Mouse (Mus musculus) CH12F3 (cell line): Measurements from ENCODE around the gene Galnt2.

Experiments used
- in situ Hi-C: fragments of 300-500 bp; cut with MboI; formaldehyde crosslinking; loops from 2 replicates; pipeline ENCODE4 v1.14.3; 2020; ENCODE audit warnings: low sequenced_read_pairs

Galnt2 gene

DNA sequence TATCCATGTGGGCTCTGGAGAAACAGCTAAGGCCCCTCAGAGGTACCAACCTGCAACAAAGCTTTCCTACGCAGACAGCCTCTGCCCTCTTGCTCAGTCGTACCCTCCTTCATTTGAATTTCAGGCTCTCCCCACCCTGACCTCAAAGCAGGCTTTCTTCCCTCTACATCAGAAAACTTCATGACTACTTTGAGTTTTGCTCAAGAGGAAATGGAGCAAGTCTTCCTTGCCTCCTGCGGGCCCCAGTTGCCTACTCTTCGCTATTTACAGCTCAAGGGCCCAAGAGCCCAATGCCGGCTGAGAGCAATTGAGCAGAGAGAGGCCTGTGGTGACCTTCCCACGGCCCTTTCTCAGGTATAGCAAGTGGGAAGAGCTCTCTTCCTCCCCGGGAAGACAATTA is 131.4 kb downstream of the Galnt2 start:
- in situ Hi-C loops: no loop called here

GRCm38 (mm10) chr8:124363337-124363736 is 132.1 kb downstream of the Galnt2 start:
- in situ Hi-C loops: no loop called here

- in situ Hi-C loops: no loop called here
Measured at GRCm38 (mm10) chr8:124368213-124368612, 137.0 kb downstream of the Galnt2 start.

DNA sequence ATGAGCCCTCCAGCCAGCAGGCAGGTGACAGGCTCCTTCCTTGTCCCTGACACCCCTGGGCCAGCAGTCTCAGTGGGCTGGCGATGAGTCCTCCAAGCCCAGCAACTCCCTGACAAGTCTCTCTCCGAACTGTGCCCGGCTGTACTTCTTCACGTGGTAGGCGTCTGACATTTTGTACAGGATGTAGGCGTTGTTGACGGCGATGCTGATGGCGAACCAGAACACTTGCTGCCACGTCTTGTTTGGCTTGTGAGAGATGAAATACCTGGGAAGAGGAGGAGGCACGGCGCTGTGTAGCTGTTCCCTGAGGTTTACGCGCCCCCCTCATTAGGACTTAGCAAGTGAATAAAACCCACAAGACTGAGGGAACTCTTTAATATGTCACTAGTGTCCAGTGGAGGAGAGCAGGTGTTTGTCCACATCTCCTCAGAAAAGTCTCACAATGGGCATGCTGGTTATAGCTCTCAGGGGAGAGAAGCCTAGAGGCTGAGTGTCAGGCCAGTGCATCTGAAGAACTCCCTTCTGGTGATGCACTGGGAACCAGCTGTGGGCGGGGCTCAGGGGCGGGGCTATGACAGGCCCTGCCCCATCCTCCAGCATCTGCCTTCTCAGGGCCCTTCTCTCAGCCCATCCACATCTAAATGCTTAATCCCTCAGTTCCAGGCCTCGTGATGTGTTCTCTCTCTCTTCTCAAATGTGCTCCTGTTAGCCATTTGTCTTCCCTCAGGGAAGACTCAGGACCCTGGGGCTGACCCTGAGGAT is 139.4 kb downstream of the Galnt2 start:
- in situ Hi-C loops: no loop called here

DNA sequence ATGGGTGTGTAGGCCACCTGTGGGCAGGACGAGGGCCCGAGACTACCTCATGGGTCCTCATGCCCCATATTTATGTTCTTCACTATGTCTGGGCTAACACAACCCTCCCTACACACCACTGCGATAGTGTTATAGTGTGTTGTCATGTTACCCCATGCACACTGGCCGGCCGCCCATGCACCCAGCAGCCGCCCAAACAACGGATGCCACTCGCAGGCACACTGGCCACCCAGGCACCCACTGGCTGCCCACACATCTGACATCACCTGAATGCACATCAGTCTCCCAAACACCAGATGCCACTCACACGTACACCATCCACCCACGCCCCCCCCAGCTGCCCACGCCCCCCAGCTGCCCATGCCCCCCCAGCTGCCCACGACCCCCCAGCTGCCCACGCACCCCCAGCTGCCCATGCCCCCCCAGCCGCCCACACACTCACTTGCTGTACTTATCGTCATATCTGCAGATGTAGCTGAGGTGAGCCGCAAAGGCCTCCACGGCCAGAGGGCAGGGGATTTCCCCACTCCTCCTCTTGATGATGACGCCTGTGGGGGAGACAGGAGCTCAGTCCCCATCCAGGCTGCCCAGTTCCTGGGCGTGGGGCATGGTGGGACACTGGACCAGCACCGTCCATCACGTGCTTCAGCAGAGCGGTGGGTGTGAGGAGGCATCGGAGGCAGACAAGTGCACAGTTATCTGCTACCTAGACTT is 140.4 kb downstream of the Galnt2 start:
- in situ Hi-C loops: no loop called here

- in situ Hi-C loops: no loop called here
Measured at GRCm38 (mm10) chr8:124373753-124374152, 142.6 kb downstream of the Galnt2 start.

DNA sequence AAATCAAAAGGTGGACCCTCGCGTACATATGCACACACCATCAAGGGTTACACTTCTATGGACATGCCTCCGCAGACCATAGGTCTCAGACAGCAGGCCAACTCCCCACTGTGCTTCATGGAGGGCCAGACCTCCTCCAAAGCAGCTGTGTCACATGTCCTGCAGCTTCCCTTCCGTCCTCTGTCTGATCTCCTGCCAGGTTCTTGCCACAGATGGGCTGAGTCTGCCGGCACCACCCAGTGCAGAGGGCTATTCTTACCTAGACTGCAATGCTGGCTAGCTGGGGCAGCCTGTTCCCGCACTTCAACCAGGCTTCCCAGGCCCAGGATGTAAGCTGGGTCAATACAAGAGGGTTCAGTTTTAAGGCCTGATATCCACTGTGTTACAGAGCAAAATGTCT is 144.0 kb downstream of the Galnt2 start:
- in situ Hi-C loops: no loop called here

GRCm38 (mm10) chr8:124375727-124376126 is 144.5 kb downstream of the Galnt2 start:
- in situ Hi-C loops: no loop called here

- in situ Hi-C loops: no loop called here
Measured at GRCm38 (mm10) chr8:124376406-124376805, 145.2 kb downstream of the Galnt2 start.

- in situ Hi-C loops: no loop called here
Measured at GRCm38 (mm10) chr8:124379289-124379688, 148.1 kb downstream of the Galnt2 start.

DNA sequence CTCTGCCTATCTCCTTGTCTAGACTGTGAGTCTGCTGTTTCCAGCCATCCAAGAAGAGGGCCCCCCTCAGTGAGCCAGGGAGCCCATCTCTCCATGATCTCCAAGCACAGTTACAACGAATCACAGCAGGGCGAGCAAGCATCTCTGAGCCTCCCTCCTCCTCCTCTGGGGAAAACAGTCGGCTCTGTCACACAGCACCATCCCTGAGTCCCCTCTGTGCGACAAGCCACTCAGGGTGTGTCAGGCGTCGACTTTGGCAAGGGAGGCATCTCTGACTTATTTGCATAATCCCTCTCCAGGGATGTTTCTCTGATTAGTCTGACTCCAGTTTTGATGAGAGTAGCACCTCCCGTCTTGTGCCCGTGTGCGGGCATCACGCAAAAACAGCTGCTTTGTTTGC is 151.0 kb downstream of the Galnt2 start:
- in situ Hi-C loops: no loop called here

GRCm38 (mm10) chr8:124384336-124384735 is 153.1 kb downstream of the Galnt2 start:
- in situ Hi-C loops: no loop called here

- in situ Hi-C loops: no loop called here
Measured at GRCm38 (mm10) chr8:124386225-124386899, 155.2 kb downstream of the Galnt2 start.

DNA sequence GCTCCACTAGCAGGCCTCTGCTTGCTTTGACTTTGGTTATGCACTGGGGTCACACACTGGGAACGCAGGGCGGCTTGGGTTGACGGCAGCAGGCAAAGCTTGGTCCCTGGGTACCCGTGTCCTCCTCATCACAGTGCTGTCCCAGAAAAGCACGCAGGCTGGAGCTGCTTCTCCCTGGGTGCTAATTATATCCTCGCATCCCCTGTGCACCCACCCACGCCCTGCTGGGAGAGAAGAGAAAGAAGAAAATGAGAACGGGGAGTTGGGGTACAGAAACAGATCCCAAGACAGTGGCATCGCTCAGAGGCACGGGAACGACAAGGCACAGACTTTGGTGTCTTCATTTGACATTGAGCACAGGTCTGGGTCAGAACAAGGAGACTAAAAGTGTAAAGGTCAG is 158.3 kb downstream of the Galnt2 start:
- in situ Hi-C loops: no loop called here

DNA sequence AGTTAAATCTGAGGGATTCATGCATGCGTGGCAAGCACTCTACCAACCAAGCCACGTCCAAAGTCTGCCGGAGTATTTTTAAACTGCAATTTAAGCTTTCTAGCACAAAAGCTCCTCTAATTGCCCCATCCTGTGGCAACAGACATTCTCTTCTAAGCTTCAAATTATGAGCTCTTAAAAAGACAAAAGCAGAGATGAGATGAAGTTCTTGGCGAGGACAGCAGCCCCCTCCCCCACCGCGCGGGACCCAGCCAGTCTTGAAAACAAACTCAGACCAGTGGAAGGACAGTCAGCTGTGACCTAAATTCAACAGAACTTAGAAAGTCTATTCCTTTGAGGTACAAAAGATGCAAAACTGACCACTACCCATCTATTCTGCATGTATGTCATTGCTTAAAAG is 160.0 kb downstream of the Galnt2 start:
- in situ Hi-C loops: no loop called here

DNA sequence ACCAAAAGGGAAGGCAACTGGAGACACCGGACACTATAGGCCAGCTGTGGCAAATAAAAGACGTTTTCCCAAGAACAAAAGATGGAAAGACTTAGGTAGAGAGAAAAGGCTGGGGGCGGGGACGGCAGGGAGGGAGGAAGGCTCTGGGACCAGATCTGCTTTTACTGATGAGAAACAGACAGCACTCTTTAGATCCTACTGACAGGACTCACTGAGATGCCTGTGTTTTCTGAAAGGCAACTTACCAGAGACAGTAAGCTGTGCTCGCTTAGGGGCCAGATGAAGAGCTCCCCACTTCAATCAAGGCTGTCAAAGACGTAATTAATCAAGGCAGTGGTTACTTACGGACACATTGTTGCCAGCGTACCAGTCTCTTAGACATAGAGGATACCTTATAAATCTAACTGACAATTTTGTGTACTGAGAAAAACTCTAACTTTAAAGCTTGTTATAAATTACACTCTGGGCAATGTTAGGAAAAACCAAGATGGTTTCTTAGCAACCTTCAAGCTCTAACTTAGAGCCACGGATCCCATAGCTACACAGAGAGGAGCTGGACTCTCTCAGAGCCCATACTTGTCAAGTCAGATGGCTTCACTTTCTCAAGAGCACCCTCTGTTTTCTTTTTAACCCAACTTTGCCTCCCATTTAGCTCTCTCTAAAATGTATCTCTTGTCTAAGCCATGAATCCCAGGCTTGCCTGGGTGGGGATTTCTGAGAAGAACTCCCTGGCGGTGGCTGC is 161.3 kb downstream of the Galnt2 start:
- in situ Hi-C loops: no loop called here

- in situ Hi-C loops: no loop called here
Measured at GRCm38 (mm10) chr8:124393013-124393412, 161.8 kb downstream of the Galnt2 start.

GRCm38 (mm10) chr8:124393927-124394326 is 162.7 kb downstream of the Galnt2 start:
- in situ Hi-C loops: no loop called here

DNA sequence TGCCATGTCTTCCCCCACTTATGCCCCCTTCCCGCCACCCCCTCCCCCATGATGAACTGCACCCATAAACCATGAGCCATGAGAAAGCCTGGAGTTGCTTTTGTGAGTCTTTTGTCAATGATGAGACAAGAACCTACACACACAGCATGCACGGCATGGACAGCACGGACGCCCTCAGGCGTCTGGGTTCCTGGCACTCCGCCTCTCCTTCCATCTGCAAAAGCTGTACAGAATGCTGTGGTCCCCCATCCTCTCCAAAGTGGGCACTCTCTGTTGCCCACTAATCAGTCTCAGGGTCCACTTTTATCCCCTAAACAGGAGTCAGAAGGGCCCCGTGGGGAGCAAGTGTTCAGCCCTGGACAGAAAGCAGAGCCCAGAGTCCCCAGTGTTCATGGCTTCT is 163.8 kb downstream of the Galnt2 start:
- in situ Hi-C loops: no loop called here
